Mouse (Mus musculus) frontal cortex, postnatal 25 days (tissue): ENCODE measurements at regions not wholly inside any gene's neighbourhood (a gene's known extent, or its start where the extent isn't known, plus 50 kb on each side); places are given as distances from the start of the nearest gene placed in this dataset.

ENCODE experiments used
- DNase-seq, 2 experiments: peaks; one replicate each; pipeline ENCODE4 v3.0.0; 2022; ENCODE audit warnings: low spot score in 2 of 2

GRCm38 (mm10) chr16:93075488-93075887 lies 249.5 kb upstream of the Runx1 start:
- DNase-seq = no peak

DNA sequence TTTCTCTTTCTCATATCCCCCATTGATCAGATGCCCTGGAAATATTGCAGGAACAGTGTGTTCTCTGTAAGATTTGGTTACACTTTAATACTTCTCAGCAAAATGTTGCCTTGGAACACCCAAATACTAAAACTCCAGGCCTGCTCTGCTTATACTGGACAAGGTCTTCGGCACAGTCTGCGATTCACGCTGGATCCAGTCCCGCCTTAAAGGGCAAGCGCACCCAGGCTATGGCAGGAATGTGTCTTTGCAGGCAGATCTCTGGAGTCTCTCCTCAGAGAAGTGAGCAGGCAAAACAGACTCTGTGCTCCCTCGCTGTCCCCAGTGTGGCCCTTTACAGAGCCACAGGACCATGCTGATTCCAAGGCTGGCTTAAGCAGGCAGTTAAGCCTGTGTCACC lies 246.2 kb upstream of the Runx1 start:
- no peak for DNase-seq

- no peak for DNase-seq
Measured at GRCm38 (mm10) chr16:93071726-93072125, 245.8 kb upstream of the Runx1 start.

DNA sequence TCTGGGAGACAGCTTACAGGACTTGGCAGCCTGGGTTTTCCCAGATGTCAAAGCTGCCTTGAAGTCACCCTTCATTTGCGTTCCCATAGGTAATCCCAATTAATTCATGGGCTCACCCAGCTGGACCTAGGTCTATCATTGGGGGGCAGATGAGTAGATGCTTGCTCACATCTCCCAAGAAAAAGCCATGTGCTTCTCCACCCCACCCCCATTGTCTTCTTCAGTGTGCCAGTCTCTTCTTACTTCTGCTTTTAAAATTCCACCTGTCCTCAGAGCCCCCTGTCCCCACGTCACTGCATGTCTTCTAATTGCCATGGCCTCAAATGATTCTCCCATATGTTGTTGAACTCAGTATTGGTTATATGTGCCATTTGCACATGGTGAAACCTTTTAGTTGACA lies 240.9 kb upstream of the Runx1 start:
- DNase-seq = no peak

DNA sequence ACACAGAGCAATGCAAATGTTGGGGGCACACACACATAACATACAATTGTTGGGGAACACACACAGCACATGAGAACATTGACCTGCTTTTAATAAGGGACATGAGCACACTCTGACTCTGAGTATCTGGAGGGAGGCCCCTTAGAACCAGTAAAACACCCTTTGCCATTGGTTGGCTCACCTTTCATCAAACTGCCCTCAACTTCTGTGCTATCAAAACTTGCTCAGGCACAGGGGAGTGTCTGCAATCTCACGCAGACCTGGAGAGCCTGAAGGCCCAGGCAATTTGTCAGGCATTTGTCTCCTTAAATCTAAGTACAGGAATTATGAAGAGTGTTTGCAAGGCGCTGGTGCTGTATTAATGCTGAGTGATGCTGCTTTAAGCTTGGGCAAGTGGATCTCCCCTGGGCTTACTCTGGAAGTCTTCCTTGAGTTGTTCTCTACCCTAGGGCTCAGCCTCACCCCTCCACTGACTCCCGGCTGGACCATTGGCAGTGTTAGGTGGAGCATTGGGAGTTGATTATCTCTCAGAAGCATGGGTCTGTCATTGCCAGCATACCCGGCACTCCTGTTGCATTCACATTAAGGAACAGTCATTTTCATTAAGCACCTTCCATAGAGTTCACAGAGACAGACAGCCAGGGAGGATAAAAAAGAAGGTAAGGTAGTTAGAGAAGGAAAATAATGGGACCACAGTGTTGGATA lies 235.7 kb upstream of the Runx1 start:
- no peak for DNase-seq

DNA sequence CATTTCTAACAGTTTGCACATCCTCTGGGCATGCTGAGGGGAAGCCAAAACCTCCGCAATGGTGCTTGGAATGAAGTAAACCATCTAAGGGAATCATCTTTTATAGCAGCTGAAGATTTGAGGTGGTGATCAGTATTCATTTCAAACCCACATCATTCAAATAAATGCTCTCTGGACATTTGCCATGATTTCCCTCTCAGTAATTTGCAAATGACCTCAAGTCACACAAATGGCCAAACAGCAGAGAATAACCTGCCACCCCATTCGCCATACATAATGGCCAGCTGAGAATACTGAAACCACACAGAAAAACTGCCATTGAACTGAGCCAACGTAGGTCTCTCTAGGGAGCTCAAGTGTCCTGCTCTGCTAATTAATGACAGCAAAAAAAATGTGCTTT lies 230.3 kb upstream of the Runx1 start:
- no peak for DNase-seq

DNA sequence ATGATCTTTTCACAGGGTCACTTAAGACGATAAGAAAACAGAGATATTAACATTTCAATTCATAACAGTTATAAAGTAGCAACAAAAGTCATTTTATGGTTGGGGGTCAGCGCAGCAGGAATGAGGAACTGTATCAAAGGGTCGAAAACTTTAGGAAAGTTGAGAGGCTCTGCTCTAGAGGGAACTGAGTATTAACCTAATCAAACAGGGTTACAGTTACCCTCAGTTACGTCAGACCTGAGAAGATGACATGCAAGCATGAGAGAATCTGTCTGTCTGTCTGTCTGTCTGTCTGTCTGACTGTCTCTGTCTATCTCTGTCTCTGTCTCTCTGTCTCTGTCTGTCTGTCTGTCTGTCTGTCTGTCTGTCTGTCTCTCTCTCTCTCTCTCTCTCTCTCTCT lies 229.6 kb upstream of the Runx1 start:
- DNase-seq = no peak

- DNase-seq = no peak
Measured at GRCm38 (mm10) chr16:93051233-93051632, 225.3 kb upstream of the Runx1 start.

DNA sequence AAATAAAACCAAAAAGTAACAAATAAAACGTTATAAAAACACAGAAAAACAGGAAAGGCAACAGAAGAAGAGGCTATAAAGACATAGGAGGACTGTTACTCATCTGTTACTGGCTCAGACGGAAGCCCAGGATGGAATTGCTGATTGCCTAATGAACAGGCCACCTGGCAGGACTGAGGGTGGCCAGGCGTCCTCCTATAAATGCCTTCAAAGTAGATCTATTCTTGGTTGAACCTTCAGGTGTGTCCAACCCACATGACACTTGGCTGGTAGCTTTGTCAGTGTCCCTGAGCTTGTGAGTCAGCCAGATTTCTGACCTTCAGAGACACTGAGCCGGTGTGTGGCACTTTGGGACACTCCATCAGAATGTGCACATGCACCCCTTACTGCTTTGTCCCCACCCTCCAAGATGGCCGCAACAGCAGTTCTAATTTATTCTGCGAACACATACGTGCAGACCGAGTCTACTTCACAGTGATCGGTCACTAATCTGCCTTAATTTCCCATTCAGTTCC lies 222.5 kb upstream of the Runx1 start:
- no peak for DNase-seq

GRCm38 (mm10) chr16:93047594-93047993 lies 221.6 kb upstream of the Runx1 start:
- DNase-seq = no peak

DNA sequence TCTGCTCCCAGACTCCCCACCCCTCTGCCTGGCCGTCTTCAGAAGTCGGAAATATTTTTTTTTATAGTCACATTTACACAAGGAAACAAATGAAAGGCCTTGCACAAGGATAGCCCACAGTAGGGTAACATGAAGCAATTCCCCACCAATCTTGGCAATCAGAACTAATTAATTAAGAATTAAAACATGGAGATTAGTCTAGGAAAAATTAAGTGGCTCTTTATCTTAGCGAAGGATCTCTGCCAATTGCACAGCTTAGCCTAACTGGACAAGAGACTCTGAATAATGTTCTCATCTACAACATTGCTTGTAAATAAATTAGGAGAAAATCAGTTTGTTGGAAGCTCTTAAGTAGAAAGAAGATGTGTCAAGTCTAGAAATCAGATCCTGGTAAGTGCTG lies 220.3 kb upstream of the Runx1 start:
- no peak for DNase-seq

DNA sequence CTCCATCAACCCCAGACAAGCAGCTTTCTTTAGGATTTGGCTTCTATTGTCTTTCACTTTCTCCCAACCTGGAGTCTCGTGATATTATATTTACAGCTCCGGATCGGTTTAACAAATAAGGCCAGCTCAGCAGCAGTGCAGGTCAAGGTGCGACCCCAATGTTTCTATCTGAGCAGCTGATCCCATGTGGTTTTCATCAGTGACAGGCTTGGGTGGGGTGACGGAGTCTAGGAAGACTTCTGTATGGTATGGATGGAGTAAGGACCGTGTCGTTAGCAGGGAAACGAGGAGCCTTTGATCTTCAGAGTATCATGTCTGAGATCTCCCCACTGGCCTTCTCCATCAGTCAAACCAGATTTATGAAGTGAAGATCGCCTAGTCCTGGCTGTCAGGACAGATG lies 217.4 kb upstream of the Runx1 start:
- no peak for DNase-seq

- DNase-seq = no peak
Measured at GRCm38 (mm10) chr16:93042941-93043340, 217.0 kb upstream of the Runx1 start.

GRCm38 (mm10) chr16:93042491-93042890 lies 216.5 kb upstream of the Runx1 start:
- DNase-seq = no peak

DNA sequence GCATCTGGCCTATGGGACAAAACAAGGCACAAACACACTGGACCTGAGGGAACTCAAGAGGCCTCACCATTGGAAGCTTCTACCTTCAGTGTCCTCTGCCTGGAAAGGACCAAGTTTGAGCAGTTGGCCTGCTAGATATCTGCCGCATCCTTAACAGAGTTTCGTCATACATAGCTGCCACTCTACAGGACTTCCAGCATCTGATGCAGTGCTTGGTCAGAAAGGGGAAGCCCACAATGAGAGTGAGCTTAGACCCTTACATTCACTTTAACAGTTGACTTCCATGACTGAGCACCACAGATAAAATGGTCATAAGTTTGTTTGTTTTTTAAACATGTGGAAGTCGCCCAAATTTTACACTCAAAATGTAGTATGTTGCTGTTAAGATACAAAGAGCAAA lies 215.9 kb upstream of the Runx1 start:
- no peak for DNase-seq

- no peak for DNase-seq
Measured at GRCm38 (mm10) chr16:93041399-93041798, 215.4 kb upstream of the Runx1 start.

GRCm38 (mm10) chr16:93035626-93036025 lies 209.7 kb upstream of the Runx1 start:
- DNase-seq = no peak

- DNase-seq = no peak
Measured at GRCm38 (mm10) chr16:93033943-93034342, 208.0 kb upstream of the Runx1 start.

DNA sequence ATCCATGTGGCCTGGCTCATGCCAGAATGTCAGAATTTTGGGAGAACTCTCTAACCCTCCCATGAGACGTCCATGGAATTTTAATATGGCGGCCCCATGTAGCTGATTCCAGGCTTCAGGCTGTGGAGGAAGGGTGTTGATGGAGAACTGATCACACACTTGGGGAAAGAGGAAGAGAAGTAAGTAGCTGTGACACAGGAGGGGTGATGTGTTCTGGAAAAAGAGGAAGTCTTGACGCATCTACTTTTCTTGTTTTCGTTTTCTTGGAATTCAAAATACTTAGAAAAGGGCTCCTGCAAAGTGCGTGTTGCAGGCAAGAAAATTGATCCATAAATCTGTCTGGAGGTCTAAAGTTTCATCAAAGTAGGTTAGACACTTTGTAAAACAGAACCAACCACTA lies 205.7 kb upstream of the Runx1 start:
- DNase-seq = no peak

DNA sequence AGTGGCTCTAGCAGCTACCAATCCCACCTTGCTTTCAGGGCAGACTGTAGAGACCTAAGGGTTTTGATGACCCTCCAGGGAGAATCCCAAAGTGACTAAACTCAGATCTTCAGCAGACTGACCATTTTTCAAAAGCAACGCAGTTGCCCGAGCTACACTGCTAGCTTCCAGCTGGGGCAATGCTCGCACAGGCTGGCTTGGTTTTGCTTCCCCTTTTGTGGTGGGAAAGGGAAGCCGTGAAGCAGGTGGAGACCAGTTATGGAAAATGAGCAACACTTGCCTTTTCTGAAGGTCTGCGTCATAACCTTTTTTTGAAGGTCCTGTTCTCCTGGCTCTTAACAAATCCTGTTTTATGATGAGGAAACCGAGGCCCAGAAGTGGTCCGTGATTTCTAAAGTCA lies 202.7 kb upstream of the Runx1 start:
- no peak for DNase-seq

DNA sequence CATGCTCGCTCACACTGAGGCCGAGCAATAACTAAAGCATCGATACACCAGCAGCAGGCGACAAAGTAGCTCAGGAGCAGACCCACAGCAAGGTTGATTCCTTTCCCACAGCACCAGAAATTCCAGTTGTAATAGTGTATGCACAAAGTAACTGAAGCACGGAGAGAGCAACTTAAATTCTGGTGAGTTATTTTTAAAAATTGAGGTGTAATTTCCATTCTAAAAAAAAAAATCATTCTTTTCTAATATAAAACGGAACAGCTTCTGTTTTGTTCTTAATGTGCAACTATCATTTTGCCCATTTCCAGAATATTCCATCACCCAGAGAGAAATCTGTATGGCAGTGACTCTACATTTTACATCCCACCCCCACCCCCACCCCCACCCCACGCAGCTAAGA lies 202.1 kb upstream of the Runx1 start:
- no peak for DNase-seq

DNA sequence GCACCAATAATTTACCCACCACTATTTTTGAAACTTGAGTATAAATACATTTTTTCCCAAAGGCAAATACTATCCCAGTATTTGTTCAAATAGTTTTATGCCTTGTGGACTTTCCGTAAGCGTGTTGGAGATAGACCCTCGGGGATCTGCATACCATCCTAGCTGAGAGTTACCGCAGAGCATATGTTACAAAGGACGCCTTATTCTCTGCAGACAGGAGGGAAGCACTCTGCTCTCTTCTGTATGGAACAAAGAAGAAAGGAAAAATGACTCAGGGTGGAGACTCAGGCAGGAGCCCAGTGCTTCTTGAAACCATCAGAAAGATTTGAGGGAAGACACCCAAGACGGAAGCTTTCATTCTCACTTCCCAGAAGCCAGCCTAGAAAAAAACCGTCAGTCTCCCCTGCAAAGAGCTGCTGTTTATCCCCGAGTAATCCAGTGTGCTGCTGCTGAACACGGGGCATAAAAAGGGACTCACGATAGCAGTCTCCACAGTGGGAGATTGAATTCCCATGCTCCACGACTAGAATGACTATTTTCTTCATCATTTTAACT lies 200.2 kb upstream of the Runx1 start:
- DNase-seq = no peak

- no peak for DNase-seq
Measured at GRCm38 (mm10) chr16:93019800-93020555, 194.0 kb upstream of the Runx1 start.
